Mouse (Mus musculus): ENCODE measurements at regions not wholly inside any gene's neighbourhood (a gene's known extent, or its start where the extent isn't known, plus 50 kb on each side); places are given as distances from the start of the nearest gene placed in this dataset.

DNA sequence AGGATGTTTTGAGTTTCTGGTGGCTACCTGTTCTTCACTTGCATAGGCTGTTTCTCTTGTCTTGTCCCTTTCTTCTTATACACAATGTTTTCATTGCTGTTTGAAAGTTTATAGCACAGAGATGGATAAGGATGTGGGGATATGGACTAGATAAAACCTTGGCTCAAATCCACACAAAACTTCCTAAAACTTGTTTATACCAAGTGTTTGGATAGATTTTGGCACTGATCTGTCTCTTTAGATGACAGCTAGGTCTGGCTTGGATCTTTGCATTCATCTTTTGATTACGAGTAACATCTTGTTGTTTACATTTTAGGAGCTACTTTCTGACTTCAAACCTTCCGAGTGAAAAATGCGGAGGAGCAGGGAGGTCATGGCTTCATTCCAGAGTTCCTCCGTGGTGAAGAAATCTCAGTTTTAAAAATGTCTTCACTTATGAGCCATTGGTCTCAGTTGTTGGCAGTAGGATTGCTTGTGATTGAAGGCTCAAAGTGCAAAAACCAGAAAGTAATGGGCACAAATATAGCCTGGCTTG is 190.1 kb upstream of the Pkn2 start:
- no peak for ATAC-seq (ENCODE audit: extremely low read depth, insufficient number of reproducible peaks, low FRiP score, poor library complexity, severe bottlenecking)

DNA sequence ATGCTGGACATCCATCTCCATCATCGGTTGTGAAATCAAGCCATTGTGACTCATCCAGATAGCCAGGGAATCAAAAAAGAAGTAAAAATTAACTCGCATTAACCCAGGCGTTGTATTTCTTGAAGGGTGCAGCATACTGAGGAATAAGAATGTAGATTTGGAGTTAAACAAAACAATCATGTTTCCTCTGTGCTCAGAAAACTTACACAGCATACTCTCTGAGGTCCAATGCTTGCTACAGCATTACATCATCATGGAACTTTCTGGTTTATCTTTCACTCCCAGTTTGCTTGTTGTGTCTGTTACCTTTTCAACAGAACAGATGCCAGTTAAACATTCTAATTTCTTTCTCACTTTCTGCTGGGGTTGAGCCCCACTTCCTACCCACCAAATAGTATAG is 173.1 kb upstream of the Pkn2 start:
- no peak for ATAC-seq (ENCODE audit: extremely low read depth, insufficient number of reproducible peaks, low FRiP score, poor library complexity, severe bottlenecking)

DNA sequence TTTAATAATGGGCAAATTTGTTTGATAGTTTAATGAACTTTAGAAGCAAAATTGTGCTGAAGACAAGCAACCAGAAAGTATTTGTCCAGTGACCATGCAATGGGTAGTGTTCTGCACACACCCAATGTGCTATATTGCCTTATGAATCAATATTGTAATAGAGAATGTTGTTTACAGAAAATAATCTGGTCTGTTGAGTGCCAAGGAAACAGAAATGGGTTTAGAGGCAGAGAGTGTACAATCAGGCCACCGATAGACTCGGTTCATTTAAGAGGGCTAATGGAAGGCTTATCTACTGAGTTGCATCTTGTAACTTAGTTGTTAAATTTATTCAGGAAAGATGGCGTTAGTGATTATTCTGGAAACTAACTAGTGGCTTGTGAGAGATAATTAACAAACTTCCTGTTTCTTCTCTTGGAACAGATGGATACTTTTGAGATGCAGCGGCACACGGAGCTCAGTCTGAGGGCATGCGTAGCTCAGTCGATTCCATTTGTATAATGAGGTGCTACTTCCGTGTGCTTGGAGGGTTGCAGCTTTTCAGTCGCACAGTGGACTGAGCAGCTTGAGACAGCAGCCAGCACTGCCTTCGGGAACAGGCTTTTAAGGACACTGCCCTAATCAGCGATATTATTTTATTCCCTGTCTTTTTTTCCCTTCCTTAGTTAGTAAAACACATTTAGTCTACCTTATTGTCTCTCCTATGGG is 171.6 kb upstream of the Pkn2 start:
- no peak for ATAC-seq (ENCODE audit: extremely low read depth, insufficient number of reproducible peaks, low FRiP score, poor library complexity, severe bottlenecking)

DNA sequence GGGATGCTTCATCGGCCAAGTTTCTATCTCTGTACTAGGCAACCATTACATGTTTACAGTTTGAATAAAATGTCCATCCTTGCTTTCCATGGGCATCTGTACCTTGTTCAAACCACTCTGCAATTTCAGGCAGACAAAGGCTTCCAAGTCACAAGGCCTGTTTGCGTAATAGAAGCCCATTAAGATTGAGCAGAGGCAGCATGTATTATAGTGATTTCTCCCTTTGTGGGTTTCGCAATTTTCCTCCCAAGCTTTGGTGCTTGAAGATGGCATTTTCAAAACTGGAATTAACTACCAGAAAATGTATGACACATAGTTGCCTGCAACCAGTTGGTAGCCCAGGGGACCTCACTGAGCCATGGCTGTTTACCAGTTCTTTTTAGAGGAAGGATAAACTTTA is 158.9 kb upstream of the Pkn2 start:
- no peak for ATAC-seq (ENCODE audit: extremely low read depth, insufficient number of reproducible peaks, low FRiP score, poor library complexity, severe bottlenecking)

DNA sequence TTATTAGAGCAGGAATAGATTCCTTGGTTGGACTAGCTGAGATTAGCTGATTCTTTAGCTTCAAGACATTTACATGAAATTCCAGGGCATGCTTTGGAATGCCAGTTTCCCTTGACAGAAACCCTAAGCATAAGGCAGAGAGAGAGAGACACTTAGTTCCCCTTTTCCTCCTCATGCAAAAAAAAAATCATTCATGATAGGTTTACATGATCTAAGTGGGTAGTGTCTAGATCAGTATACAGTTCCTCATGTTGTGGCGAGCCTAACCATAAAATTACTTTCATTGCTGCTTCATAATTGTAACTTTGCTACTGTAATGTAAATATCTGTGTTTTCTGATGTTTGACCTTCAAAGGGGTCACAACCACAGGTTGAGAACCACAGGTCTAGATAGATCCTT is 154.3 kb upstream of the Pkn2 start:
- no peak for ATAC-seq (ENCODE audit: extremely low read depth, insufficient number of reproducible peaks, low FRiP score, poor library complexity, severe bottlenecking)

DNA sequence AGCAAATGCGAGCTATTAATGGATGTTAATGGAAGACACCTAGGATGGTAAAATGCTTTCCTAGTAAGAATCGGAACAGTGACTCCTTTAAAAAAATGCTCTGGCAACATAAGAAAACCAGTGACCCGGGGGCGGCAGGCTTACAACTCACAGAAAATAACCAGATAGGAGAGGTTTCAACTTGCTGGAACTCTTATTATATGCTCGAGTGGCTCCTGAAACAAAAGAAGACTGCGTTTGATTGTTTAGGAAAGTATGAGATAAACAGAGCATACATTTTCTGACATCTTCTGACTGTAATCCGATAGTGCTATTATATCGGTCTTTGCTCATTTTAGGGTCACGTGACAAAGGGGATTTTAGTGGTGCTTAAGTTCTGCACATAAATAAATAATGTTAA is 152.8 kb upstream of the Pkn2 start:
- no peak for ATAC-seq (ENCODE audit: extremely low read depth, insufficient number of reproducible peaks, low FRiP score, poor library complexity, severe bottlenecking)

DNA sequence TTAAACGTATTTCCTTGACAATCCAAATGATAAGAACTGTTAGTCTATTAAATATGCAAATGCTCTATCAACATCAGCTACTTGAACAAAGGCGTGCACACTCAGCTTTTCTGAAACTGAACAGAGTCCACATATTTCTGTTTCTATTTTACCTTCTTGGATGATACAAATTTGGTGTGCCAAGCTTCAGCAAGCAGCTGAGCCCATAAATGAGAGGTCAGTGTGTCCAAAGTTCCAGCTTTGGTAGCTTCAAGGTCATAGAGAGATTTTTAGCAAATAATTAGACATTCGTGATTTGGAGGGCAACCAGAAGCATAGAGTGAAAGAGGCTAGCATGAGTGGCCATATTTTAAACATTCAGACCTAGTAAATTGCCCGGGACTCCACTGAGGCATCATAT is 140.7 kb upstream of the Pkn2 start:
- ATAC-seq (ENCODE audit: extremely low read depth, insufficient number of reproducible peaks, low FRiP score, poor library complexity, severe bottlenecking) = no peak

DNA sequence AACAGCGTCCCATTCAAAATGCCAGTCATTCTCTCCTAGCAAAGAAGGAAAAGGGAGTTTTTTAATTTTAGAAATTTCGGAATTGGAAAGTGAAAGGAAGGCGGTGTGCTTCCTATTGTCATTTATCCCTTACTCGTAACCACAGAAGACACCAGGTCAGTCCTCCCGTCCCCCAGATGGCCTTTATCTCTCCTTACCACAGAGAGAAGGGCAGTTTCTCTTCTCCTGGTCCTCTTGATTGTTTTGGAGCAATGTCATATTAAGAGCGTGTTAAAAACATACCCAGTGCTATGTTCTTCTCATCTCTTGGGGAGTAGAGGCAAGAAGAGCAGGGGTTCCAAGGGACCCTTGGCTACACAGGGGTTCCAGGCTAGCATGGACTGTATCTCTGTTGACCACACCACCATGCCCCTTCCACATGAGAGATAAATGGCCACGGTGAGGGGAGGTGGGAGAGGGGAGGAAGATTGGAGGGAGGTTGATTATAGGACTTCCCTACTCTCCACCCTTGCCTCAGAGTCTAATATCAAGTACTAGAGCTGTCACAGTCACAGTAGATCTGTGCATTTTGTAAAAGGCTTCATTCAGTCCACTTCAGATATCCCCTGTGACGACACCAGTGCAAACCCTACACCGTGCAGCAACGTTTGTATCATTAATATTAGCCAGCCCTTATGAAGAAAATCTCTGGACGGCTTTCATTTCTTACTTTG is 139.5 kb upstream of the Pkn2 start:
- ATAC-seq (ENCODE audit: extremely low read depth, insufficient number of reproducible peaks, low FRiP score, poor library complexity, severe bottlenecking) = no peak

DNA sequence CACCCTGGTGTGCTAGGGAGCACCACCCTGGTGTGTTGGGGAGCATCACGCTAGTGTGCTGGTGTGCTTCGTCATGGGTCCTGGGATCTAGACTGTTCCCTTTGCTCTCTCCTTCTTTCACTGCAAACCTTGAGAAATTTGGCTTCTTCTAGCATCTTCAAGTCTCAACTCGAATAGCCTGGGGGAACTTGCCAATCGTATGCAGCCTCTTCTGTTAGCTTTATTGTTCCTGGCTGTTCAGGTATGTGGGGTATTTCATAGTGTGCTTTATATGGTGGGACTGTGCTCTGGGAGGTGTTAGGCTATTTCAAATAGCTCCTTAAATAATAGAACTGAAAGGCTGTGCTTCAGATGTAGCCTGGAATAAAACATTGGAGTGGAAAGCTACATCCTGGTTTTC is 135.7 kb upstream of the Pkn2 start:
- ATAC-seq (ENCODE audit: extremely low read depth, insufficient number of reproducible peaks, low FRiP score, poor library complexity, severe bottlenecking) = no peak

DNA sequence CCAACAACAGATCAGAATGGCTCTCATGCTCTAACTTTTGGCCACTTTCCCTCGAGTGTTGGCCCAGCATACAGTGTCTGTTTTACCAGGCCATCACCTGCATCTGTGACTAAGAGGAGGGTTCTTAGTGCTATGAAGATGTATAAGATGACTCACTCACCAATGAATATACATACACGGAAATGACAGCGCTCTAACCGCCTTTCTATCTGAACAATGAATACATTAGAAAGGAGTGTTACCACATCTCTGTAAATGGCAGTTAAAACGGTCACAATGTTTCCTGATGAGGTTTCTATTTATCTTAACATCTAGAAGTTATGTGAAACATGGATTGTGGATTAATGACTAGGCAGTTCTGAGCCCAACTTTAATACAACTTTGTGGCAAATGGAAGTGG is 135.0 kb upstream of the Pkn2 start:
- ATAC-seq (ENCODE audit: extremely low read depth, insufficient number of reproducible peaks, low FRiP score, poor library complexity, severe bottlenecking) = no peak

DNA sequence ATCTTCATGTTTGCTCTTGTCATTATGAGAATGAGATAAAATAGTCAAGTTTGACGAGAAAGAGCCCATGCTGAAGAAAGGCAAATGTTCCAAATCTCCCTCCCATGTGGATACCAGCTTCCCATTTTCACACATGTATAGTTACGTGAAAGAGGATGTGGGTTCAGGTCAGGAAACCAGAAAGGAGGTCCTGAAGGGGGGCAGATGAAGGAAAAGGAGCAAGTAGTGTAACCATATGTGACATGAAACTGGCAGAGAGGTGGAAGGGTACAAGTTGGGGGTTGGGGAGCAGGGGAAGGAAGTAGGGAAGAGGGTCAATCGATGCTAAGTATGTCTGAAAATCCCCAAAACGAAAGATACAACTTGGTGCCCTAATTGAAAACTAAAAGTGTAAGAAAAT is 132.6 kb upstream of the Pkn2 start:
- no peak for ATAC-seq (ENCODE audit: extremely low read depth, insufficient number of reproducible peaks, low FRiP score, poor library complexity, severe bottlenecking)

DNA sequence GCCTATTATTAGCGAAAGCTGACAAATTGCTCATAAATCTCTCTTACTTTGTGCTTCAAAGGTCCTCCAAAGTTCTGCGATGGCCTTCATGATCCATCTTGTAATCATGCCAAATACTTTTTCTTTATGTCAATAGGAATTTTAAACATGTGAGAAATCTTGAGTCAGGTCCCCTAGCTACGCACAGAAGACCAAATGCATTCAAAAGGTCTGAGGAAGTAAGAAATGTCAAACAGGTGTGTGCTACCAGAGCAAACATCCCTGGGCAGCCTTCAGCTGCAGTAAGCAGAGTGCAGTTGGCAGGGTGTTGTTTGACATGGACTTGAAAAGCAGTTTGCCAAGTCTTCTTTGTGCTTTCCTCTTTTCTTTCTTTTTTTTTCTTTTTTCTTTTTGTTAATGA is 125.2 kb upstream of the Pkn2 start:
- ATAC-seq (ENCODE audit: extremely low read depth, insufficient number of reproducible peaks, low FRiP score, poor library complexity, severe bottlenecking) = no peak

DNA sequence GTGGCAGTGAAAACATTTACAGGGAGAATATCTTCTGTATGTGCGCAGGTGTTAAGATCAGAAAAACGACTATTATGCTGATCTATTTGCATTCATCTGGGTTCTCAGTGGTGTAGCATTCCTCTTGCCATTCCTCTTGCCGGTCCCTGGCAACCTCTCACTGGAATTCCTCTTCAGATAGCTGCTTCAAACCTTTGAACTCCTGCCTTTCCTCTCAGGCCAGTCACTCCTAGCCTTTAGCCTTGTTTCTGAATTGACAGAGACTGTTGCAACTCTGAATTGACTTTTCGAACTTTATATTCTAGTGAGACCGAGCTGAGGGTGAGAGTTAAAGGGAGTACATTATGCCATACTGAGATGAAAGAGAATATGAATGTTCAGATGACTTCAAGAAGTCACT is 120.1 kb upstream of the Pkn2 start:
- no peak for ATAC-seq (ENCODE audit: extremely low read depth, insufficient number of reproducible peaks, low FRiP score, poor library complexity, severe bottlenecking)

DNA sequence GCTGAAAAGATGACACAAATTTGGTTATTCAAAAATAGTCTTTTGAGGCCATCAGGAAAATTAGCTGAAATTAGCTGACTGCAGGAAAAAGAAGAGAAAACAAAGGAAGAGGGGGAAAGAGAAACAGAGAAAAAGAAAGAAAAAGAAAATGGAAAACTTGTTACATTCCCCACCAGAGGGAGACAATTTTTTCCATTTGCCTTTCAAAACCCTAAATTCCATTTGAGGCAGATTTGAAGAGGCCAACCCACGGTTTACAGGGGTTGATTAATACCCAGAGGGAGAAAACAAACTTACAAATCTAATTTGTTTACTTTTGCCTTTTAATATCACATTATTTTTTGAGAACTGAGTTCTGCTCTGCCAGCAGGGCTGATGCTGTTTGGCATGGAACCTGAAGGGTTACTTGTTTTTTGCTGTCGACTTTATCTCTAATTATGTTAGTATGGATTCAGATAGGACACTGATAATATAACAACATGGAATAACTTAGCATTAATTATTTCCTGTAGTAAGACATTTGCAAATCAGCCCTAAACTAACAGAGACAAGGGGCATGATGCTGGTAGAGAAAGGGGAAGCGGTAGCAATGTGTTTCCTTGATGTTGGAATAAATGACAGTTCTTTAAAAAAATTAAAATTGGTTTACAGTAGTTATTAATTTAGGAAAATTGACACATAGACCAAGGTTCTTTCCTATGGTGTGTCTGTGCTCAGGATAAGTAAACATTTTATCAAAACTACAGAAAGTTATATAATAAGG is 114.4 kb upstream of the Pkn2 start:
- ATAC-seq (ENCODE audit: extremely low read depth, insufficient number of reproducible peaks, low FRiP score, poor library complexity, severe bottlenecking) = no peak

DNA sequence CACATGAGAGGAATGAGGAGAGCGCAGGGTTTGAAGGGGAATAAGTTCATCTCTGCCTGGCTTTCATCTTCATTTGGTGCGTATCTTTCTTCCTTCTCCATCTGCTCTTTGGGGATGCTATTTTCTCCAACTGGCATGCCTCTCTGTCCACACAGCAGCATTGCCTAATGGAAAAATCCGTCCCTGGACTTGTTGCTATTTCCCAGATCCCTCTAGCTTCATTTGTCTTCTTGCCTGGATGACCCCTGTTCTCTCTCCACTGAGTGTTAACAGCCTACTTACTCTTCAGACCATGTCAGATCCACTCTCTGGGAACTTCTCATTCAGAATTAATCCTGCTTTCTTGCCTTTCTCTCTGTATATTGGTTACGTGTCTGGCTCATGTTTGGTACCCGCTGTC is 102.7 kb upstream of the Pkn2 start:
- no peak for ATAC-seq (ENCODE audit: extremely low read depth, insufficient number of reproducible peaks, low FRiP score, poor library complexity, severe bottlenecking)

DNA sequence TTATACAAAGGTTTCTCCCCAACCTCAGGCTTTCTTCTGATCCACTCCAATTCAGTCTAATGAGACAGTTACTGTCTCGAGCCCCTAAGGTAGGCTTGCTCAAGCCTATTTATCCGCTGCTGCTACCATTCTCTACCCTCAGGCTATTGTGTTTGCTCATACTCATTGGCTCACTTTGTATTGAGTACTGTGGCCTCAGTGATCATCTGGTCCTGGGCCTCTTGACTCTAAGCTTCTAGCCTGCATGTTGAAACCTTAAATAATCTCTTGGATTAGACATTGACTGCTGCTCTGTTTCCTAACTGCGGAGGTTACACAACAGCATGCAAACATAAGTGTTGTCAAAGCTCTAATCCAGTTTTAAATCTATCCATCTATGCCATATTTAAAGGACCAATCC is 99.4 kb upstream of the Pkn2 start:
- no peak for ATAC-seq (ENCODE audit: extremely low read depth, insufficient number of reproducible peaks, low FRiP score, poor library complexity, severe bottlenecking)

DNA sequence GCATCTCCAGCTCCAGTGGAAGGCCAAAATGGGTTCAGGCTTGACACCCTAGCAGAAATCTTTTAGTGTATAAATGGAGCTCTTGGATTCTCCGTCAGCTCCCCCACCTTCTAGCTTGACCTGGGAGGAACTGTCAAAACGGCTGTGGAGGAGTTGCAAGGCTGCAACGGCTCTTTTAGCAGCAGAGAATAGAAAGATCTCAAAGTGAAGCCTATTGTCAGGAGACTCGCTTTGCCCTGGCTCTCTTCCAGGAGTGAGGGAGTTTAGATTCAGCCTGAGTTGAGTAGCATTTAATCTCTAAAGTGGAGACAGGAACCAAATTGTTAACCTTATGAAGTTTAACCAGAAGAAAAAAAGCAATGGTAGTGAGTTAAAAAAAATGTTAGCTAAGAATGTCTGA is 97.4 kb upstream of the Pkn2 start:
- ATAC-seq (ENCODE audit: extremely low read depth, insufficient number of reproducible peaks, low FRiP score, poor library complexity, severe bottlenecking) = no peak

DNA sequence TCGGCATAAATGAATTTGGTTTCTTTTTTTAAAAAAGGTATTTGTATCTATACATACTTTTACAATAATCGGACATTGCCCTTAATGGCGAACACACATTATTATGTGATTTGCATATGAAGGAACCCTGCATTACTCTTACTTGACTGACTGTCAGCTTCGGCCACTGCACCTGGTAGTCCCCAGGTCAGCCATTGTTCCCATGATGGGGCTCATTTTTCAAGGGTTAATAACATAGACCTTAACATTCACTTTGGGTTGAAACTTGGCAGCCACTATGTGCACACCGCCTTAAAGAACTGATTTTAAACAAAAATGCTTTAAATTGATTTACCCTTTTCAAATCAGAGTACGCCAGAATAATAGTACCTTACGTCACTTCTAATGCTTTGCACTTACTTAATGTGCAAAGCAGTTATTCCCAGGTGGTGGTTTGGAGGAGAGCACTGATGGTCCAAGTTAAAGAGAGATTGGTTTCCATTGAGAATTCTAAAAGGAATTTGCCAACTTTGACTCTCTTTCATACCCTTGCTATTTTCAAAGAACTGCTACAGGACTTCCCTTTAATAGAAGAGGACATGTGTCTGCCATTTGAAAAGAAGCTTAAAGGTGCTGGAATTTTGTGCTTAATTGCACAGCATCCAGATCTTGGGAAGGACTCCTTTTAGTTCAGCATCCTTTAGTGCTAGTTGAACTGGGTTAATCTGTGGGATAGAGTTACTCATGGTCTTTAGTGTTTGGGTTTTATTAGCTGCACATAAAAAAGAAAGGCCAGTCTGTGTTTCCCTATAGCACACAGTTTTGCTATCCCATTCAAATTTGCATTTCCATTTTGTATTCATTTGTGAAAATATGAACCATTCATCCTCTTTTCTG is 95.0 kb upstream of the Pkn2 start:
- no peak for ATAC-seq (ENCODE audit: extremely low read depth, insufficient number of reproducible peaks, low FRiP score, poor library complexity, severe bottlenecking)

DNA sequence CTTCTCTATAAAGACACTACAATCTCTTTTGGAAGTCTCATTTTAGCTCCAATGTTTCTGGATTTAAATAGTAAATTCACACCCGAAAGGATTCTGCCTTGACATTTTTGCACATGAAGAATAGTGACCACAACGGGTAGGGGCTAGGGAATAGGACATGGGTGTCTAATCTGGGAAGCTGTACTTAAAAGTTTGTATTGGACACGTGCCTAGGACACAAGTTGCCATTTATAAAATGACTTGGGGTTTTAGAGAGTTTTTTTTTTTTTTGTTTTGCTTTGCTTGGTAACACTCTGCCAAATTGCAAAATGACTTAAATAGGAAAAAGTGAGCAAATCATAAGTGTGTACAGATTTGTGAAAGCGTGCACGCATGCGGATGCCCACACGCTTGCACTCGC is 93.8 kb upstream of the Pkn2 start:
- ATAC-seq (ENCODE audit: extremely low read depth, insufficient number of reproducible peaks, low FRiP score, poor library complexity, severe bottlenecking) = no peak
